Mouse (Mus musculus) retina, embryonic 14.5 days (tissue): ENCODE measurements around the gene Tet1.
"Not testable (repeated sequence)": the region's sequence is repeated elsewhere in the genome, so short reads cannot be mapped to it uniquely, and the experiment has no call there.

Experiments used
- DNase-seq: peaks from one replicate; pipeline ENCODE4 v3.0.0-alpha.2; 2015; ENCODE audit warnings: low spot score

Tet1 gene

GRCm38 (mm10) chr10:62847069-62847626, 61.6 kb downstream of the Tet1 start:
- DNase-seq = no peak

GRCm38 (mm10) chr10:62843787-62844491, 64.9 kb downstream of the Tet1 start:
- no peak for DNase-seq

GRCm38 (mm10) chr10:62841901-62842447, 66.8 kb downstream of the Tet1 start:
- no peak for DNase-seq

- no peak for DNase-seq
Observed at GRCm38 (mm10) chr10:62840687-62841086, 68.1 kb downstream of the Tet1 start.

- DNase-seq = no peak
Observed at GRCm38 (mm10) chr10:62837987-62838386, 70.8 kb downstream of the Tet1 start.

- DNase-seq = no peak
Observed at GRCm38 (mm10) chr10:62832783-62833182, 76.0 kb downstream of the Tet1 start.

- DNase-seq = no peak
Observed at GRCm38 (mm10) chr10:62831546-62831945, 77.2 kb downstream of the Tet1 start.

GRCm38 (mm10) chr10:62824474-62824873, 84.3 kb downstream of the Tet1 start:
- no peak for DNase-seq

- no peak for DNase-seq
Observed at GRCm38 (mm10) chr10:62823431-62823830, 85.4 kb downstream of the Tet1 start.

GRCm38 (mm10) chr10:62810010-62810409, 98.8 kb downstream of the Tet1 start:
- DNase-seq = peak; percentile 14

GRCm38 (mm10) chr10:62808766-62809165, 100.0 kb downstream of the Tet1 start:
- DNase-seq = no peak

GRCm38 (mm10) chr10:62808316-62808715, 100.5 kb downstream of the Tet1 start:
- no peak for DNase-seq

GRCm38 (mm10) chr10:62804106-62804505, 104.7 kb downstream of the Tet1 start:
- DNase-seq = peak; percentile 41

- DNase-seq = no peak
Observed at GRCm38 (mm10) chr10:62803296-62803695, 105.5 kb downstream of the Tet1 start.

GRCm38 (mm10) chr10:62794221-62794620, 114.6 kb downstream of the Tet1 start:
- DNase-seq = no peak

GRCm38 (mm10) chr10:62793091-62793453, 115.7 kb downstream of the Tet1 start:
- no peak for DNase-seq

- DNase-seq = peak; percentile 100
Observed at GRCm38 (mm10) chr10:62792177-62793090, 116.4 kb downstream of the Tet1 start, which contains the start of gene Ccar1. Gene Ccar1 (minus strand): TSS chr10:62792286.

GRCm38 (mm10) chr10:62791251-62792176, 117.3 kb downstream of the Tet1 start:
- DNase-seq = peak; percentile 41

GRCm38 (mm10) chr10:62781776-62782175, 127.0 kb downstream of the Tet1 start:
- not testable (repeated sequence) for DNase-seq
